Mouse (Mus musculus) ES-E14 (cell line): ENCODE results near the gene Anks1b. TPM values are rescaled to one million over a fixed set of nuclear protein-coding genes. Genes with fewer than 3 reads are reported as not detected.

ENCODE experiments used
- DNase-seq: peaks from one replicate; pipeline ENCODE4 v3.0.0-alpha.2; 2013; ENCODE audit warnings: low read depth, low spot score
- H3K27ac ChIP-seq: 2 replicates; pipeline ENCODE4 v1.5.1; 2012; ENCODE audit warnings: low read depth, mild to moderate bottlenecking, low read length, moderate library complexity, mixed read lengths; ENCODE audit not compliant: poor library complexity, insufficient read depth, severe bottlenecking
- H3K36me3 ChIP-seq: 2 replicates; pipeline ENCODE4 v1.6.1; 2012; ENCODE audit warnings: mild to moderate bottlenecking, low read length, moderate library complexity, mixed read lengths; ENCODE audit not compliant: control insufficient read depth, poor library complexity, insufficient read depth, severe bottlenecking
- H3K4me1 ChIP-seq, 2 experiments: fragments of 150-350 bp in 1 of 2; sonication (generic) in 1 of 2; 2 replicates each; pipeline ENCODE4 v1.6.1; 2012; ENCODE audit warnings: low read length in 2 of 2, mild to moderate bottlenecking in 1 of 2, mixed read lengths in 1 of 2; ENCODE audit not compliant: control insufficient read depth in 2 of 2, insufficient read depth in 2 of 2, poor library complexity in 1 of 2
- H3K4me3 ChIP-seq, 2 experiments: fragments of 150-350 bp in 1 of 2; sonication (generic) in 1 of 2; 2 replicates each; pipeline ENCODE4 v1.5.1; 2012; ENCODE audit warnings: low read length in 2 of 2, low read depth in 1 of 2, mild to moderate bottlenecking in 1 of 2, mixed read lengths in 1 of 2; ENCODE audit not compliant: insufficient read depth in 1 of 2, poor library complexity in 1 of 2, severe bottlenecking in 1 of 2
- H3K9ac ChIP-seq: 2 replicates; pipeline ENCODE4 v1.6.1; 2012; ENCODE audit warnings: low read depth, mild to moderate bottlenecking, low read length, mixed read lengths; ENCODE audit not compliant: poor library complexity, insufficient read depth, severe bottlenecking
- H3K9me3 ChIP-seq: fragments of 150-350 bp; sonication (generic); 2 replicates; pipeline ENCODE4 v1.6.1; 2012; ENCODE audit warnings: low read depth, mild to moderate bottlenecking, low read length; ENCODE audit not compliant: control insufficient read depth, insufficient read depth
- CHD2 ChIP-seq: IDR thresholded peaks from 2 replicates; pipeline ENCODE4 v1.6.1; 2014; ENCODE audit warnings: mild to moderate bottlenecking, low read depth, low read length, inconsistent platforms
- HCFC1 ChIP-seq: IDR thresholded peaks from 2 replicates; pipeline ENCODE4 v1.6.1; 2012; ENCODE audit warnings: low read length, inconsistent platforms, borderline replicate concordance; ENCODE audit not compliant: insufficient read depth
- MAFK ChIP-seq: IDR thresholded peaks from 2 replicates; pipeline ENCODE4 v1.6.1; 2014; ENCODE audit warnings: mild to moderate bottlenecking, low read depth, low read length, inconsistent platforms; ENCODE audit not compliant: insufficient read depth
- ZC3H11A ChIP-seq: IDR thresholded peaks from 2 replicates; pipeline ENCODE4 v1.6.1; 2012; ENCODE audit warnings: low read depth, mild to moderate bottlenecking, inconsistent platforms, low read length, borderline replicate concordance
- ZNF384 ChIP-seq: IDR thresholded peaks from 2 replicates; pipeline ENCODE4 v1.6.1; 2012; ENCODE audit warnings: low read depth, low read length, inconsistent platforms
- in situ Hi-C, 2 experiments: fragments of 600-800 bp; cut with MboI; formaldehyde crosslinking; loops; one replicate each; pipeline ENCODE4 v1.15.1; 2025; ENCODE audit warnings: low sequenced_read_pairs in 2 of 2, inconsistent platforms in 1 of 2; ENCODE audit not compliant: unreplicated experiment in 2 of 2
- total RNA-seq: library from RNA; depleted of rRNA; stranded (reverse); fragments of 300-350 nt; gene quantifications from 2 replicates; pipeline ENCODE4 v1.2.3, GENCODE M21; 2012

The Anks1b gene
- total RNA-seq, 1 experiment: 2.6 TPM

- no peak for TF ChIP-seq MAFK
- TF ChIP-seq HCFC1: no peak
- TF ChIP-seq CHD2: no peak
- no peak for TF ChIP-seq ZNF384
- no peak for TF ChIP-seq ZC3H11A
- Histone ChIP-seq H3K27ac (no peak overlapping the region), H3K4me3 (no peak overlapping the region), H3K9ac (no peak overlapping the region), H3K9me3 (no peaks in the 10 kb centered on the region), H3K4me1 (no peaks in the 10 kb centered on the region), H3K36me3 (no peaks in the 10 kb centered on the region)
- in situ Hi-C loops: no loop called here
- no peak for DNase-seq
Observed at GRCm38 (mm10) chr10:90237290-90237689, 364.0 kb downstream of the Anks1b start.

- Histone ChIP-seq H3K9me3 (no peaks in the 10 kb centered on the region), H3K4me3 (no peak overlapping the region), H3K36me3 (no peaks in the 10 kb centered on the region), H3K9ac (no peak overlapping the region), H3K27ac (no peak overlapping the region), H3K4me1 (no peaks in the 10 kb centered on the region)
- in situ Hi-C loops: no loop called here
- no peak for DNase-seq
- TF ChIP-seq HCFC1 (no peak), MAFK (no peak), ZNF384 (no peak), CHD2 (no peak), ZC3H11A (no peak)
Observed at GRCm38 (mm10) chr10:90258944-90259714, 385.8 kb downstream of the Anks1b start.

- TF ChIP-seq HCFC1 (no peak), MAFK (no peak), ZNF384 (no peak), ZC3H11A (no peak), CHD2 (no peak)
- no peak for DNase-seq
- Histone ChIP-seq H3K9me3 (no peaks in the 10 kb centered on the region), H3K36me3 (no peaks in the 10 kb centered on the region), H3K4me3 (no peak overlapping the region), H3K4me1 (no peaks in the 10 kb centered on the region), H3K9ac (no peak overlapping the region), H3K27ac (no peak overlapping the region)
- in situ Hi-C loops: no loop called here
Observed at GRCm38 (mm10) chr10:90271321-90271720, 398.0 kb downstream of the Anks1b start.

- DNase-seq: no peak
- in situ Hi-C loops: no loop called here
Observed at GRCm38 (mm10) chr10:90273311-90273710, 400.0 kb downstream of the Anks1b start.

GRCm38 (mm10) chr10:90286589-90286988 is 413.3 kb downstream of the Anks1b start:
- TF ChIP-seq MAFK (no peak), ZC3H11A (no peak), ZNF384 (no peak), CHD2 (no peak), HCFC1 (no peak)
- Histone ChIP-seq H3K4me1 (no peaks in the 10 kb centered on the region), H3K27ac (no peak overlapping the region), H3K36me3 (no peaks in the 10 kb centered on the region), H3K9me3 (no peaks in the 10 kb centered on the region), H3K9ac (no peak overlapping the region), H3K4me3 (no peak overlapping the region)
- no peak for DNase-seq
- in situ Hi-C loops: no loop called here

More at GRCm38 (mm10) chr10:90273311-90273710, 400.0 kb downstream of the Anks1b start:
- Histone ChIP-seq H3K27ac (no peak overlapping the region), H3K4me3 (no peak overlapping the region), H3K36me3 (no peaks in the 10 kb centered on the region), H3K9me3 (no peaks in the 10 kb centered on the region), H3K9ac (no peak overlapping the region), H3K4me1 (no peaks in the 10 kb centered on the region)
- TF ChIP-seq ZNF384: no peak
- TF ChIP-seq ZC3H11A: no peak
- no peak for TF ChIP-seq HCFC1
- TF ChIP-seq CHD2: no peak
- TF ChIP-seq MAFK: no peak
